Mouse (Mus musculus) liver, adult 2 months (tissue): ENCODE measurements at regions not wholly inside any gene's neighbourhood (a gene's known extent, or its start where the extent isn't known, plus 50 kb on each side); places are given as distances from the start of the nearest gene placed in this dataset.

Experiments
- CTCF ChIP-seq: fragments of 200-500 bp; IDR thresholded peaks from 2 replicates; pipeline ENCODE4 v1.5.1; 2011; ENCODE audit warnings: low read depth, low read length, control low read depth
- POLR2A ChIP-seq: fragments of 200-500 bp; IDR thresholded peaks from 2 replicates; pipeline ENCODE4 v1.6.1; 2011; ENCODE audit warnings: low read length, control low read depth; ENCODE audit not compliant: insufficient read depth; ENCODE audit errors: extremely low read depth

GRCm38 (mm10) chr16:7666096-7666495, 758.8 kb downstream of the Tmem114 start:
- TF ChIP-seq CTCF (no peak), POLR2A (no peak)
